ENCODE assay signal across 8 mouse cellular contexts in the genomic region with DNA sequence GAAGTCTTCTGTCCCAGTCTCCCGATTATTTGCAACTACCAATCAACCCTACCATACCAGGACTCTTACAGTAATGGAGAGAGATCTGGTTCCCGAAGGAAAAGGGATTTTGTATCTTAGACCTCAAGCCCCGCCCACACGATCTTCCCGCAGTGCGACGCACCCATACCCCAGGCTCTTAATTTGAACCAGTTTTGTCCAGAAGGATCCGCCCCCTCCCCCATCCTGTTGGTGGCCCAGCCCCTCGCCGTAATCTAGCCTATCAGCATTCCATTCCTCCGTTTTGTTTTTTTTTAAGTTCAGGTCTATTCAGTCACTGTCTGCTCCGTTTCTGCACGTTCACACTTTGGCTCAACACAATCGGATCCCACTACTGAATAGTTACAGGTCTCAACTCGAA. TPM values are rescaled to one million over a fixed set of nuclear protein-coding genes. Genes with fewer than 3 reads are reported as not detected.
A peak's percentile ranks its signal among the peaks of the same experiment; 100 is the strongest.
DNase-seq lines count a peak whose midpoint lies in the region; ATAC-seq lines count a peak whose summit lies in the region.

No protein-coding gene starts in this region.

- H3K9me3 ChIP-seq in embryonic facial prominence, embryonic 15.5 days (replicated peaks), result no peaks in the 10 kb centered on the region
- no peaks in the 10 kb centered on the region for H3K9me3 ChIP-seq in hindbrain, embryonic 10.5 days

- H3K36me3 ChIP-seq in embryonic facial prominence, embryonic 15.5 days, result peaks cover 45% of the 10 kb centered on the region
- H3K36me3 ChIP-seq in hindbrain, embryonic 10.5 days, result peaks cover 64% of the 10 kb centered on the region

- H3K4me2 ChIP-seq in embryonic facial prominence, embryonic 15.5 days (replicated peaks), result peak overlapping the region; percentile 74

- WGBS in embryonic facial prominence, embryonic 15.5 days, result 0% methylated on average over 15 of the region's 15 CpGs
- WGBS in hindbrain, embryonic 10.5 days, result under 1% methylated on average over 15 of the region's 15 CpGs

- no peaks in the 10 kb centered on the region for H3K27me3 ChIP-seq in embryonic facial prominence, embryonic 15.5 days
- H3K27me3 ChIP-seq in hindbrain, embryonic 10.5 days (ENCODE audit: insufficient read depth, poor library complexity, severe bottlenecking), result no peaks in the 10 kb centered on the region

- no peak for DNase-seq in frontal cortex, postnatal 25 days (ENCODE audit: low spot score in 2 of 2)
- peak; percentile 95 for DNase-seq in adipocyte (ENCODE audit: low spot score)
- peak; percentile 90 for DNase-seq in hindbrain, embryonic 10.5 days (ENCODE audit: low spot score)
- peak; percentile 50 to 81 for DNase-seq in layer of hippocampus, postnatal 14 days (ENCODE audit: low spot score in 2 of 2)
- peak; percentile 55 to 72 for DNase-seq in spleen, postnatal 36 days (ENCODE audit: low spot score in 2 of 2)

- H3K4me3 ChIP-seq in embryonic facial prominence, embryonic 15.5 days (replicated peaks), result peak overlapping the region; percentile 91
- H3K4me3 ChIP-seq in hindbrain, embryonic 10.5 days, result peak overlapping the region; percentile 89

- peak overlapping the region; percentile 94 for H3K27ac ChIP-seq in embryonic facial prominence, embryonic 15.5 days (replicated peaks)
- H3K27ac ChIP-seq in hindbrain, embryonic 10.5 days, result peak overlapping the region; percentile 95

- H3K4me1 ChIP-seq in embryonic facial prominence, embryonic 15.5 days, result peaks cover 26% of the 10 kb centered on the region
- H3K4me1 ChIP-seq in hindbrain, embryonic 10.5 days (replicated peaks), result peaks cover 34% of the 10 kb centered on the region

- peak; percentile 44; the same call in 1 of the 2 replicates for ATAC-seq in frontal cortex, adult (ENCODE audit: low TSS enrichment)
- ATAC-seq in embryonic facial prominence, embryonic 15.5 days (ENCODE audit: insufficient number of reproducible peaks, low FRiP score, low TSS enrichment, low read depth), result peak; percentile 56
- ATAC-seq in megakaryocyte progenitor cell, adult 5-6 weeks (replicated peaks; ENCODE audit: poor library complexity), result peak; percentile 75

- H3K9ac ChIP-seq in embryonic facial prominence, embryonic 15.5 days, result peak overlapping the region; percentile 83

RNA-seq across cellular contexts. Expression of a gene that starts 0.9 kb away (rescaled TPM):
- 150 and 160 TPM in 2 replicates for polyA plus RNA-seq in embryonic facial prominence, embryonic 15.5 days (2015; fragmentation: Nextera tagmentation; extraction: Ambion mirVana)
- polyA plus RNA-seq in hindbrain, embryonic 10.5 days (2016; fragmentation: Nextera tagmentation; extraction: Ambion mirVana), result 187 and 194 TPM in 2 replicates
- 10 to 100 TPM; 75.5 to 79.0 TPM for total RNA-seq in layer of hippocampus, postnatal 14 days (2021)
- total RNA-seq in megakaryocyte progenitor cell, adult 5-6 weeks (2015), result 82.4 and 115 TPM in 2 replicates
- total RNA-seq in megakaryocyte progenitor cell, adult 5-6 weeks (2017), result 96.7 and 97.9 TPM in 2 replicates

RNA-seq across cellular contexts. Expression of a gene that starts 0.9 kb away (rescaled TPM):
- 73.0 and 79.9 TPM in 2 replicates for polyA plus RNA-seq in embryonic facial prominence, embryonic 15.5 days (2015; fragmentation: Nextera tagmentation; extraction: Ambion mirVana)
- polyA plus RNA-seq in hindbrain, embryonic 10.5 days (2016; fragmentation: Nextera tagmentation; extraction: Ambion mirVana), result 49.2 and 52.0 TPM in 2 replicates
- total RNA-seq in layer of hippocampus, postnatal 14 days (2021), result 10 to 100 TPM; 22.8 to 24.2 TPM
- total RNA-seq in megakaryocyte progenitor cell, adult 5-6 weeks (2015), result 14.0 and 16.6 TPM in 2 replicates
- total RNA-seq in megakaryocyte progenitor cell, adult 5-6 weeks (2017), result 7.4 and 11.7 TPM in 2 replicates

RNA-seq across cellular contexts. Expression of a gene that starts 17.3 kb away (rescaled TPM):
- polyA plus RNA-seq in embryonic facial prominence, embryonic 15.5 days (2015; fragmentation: Nextera tagmentation; extraction: Ambion mirVana), result 4.9 and 6.9 TPM in 2 replicates
- polyA plus RNA-seq in hindbrain, embryonic 10.5 days (2016; fragmentation: Nextera tagmentation; extraction: Ambion mirVana), result 6.9 and 8.3 TPM in 2 replicates
- 10 to 100 TPM; 28.9 to 29.9 TPM for total RNA-seq in layer of hippocampus, postnatal 14 days (2021)
- 15.9 and 20.6 TPM in 2 replicates for total RNA-seq in megakaryocyte progenitor cell, adult 5-6 weeks (2015)
- 14.4 and 14.7 TPM in 2 replicates for total RNA-seq in megakaryocyte progenitor cell, adult 5-6 weeks (2017)

RNA-seq across cellular contexts. Expression of a gene that starts 20.5 kb away (rescaled TPM):
- polyA plus RNA-seq in embryonic facial prominence, embryonic 15.5 days (2015; fragmentation: Nextera tagmentation; extraction: Ambion mirVana), result 1.8 and 2.0 TPM in 2 replicates
- polyA plus RNA-seq in hindbrain, embryonic 10.5 days (2016; fragmentation: Nextera tagmentation; extraction: Ambion mirVana), result 1.3 and 2.1 TPM in 2 replicates
- 1 to 10 TPM; 1.3 to 1.6 TPM for total RNA-seq in layer of hippocampus, postnatal 14 days (2021)
- total RNA-seq in megakaryocyte progenitor cell, adult 5-6 weeks (2015), result 0.10 and 0.17 TPM in 2 replicates
- 0.42 and 0.71 TPM in 2 replicates for total RNA-seq in megakaryocyte progenitor cell, adult 5-6 weeks (2017)

RNA-seq across cellular contexts. Expression of a gene that starts 22.2 kb away (rescaled TPM):
- not detected in 2 replicates for polyA plus RNA-seq in embryonic facial prominence, embryonic 15.5 days (2015; fragmentation: Nextera tagmentation; extraction: Ambion mirVana)
- not detected in 2 replicates for polyA plus RNA-seq in hindbrain, embryonic 10.5 days (2016; fragmentation: Nextera tagmentation; extraction: Ambion mirVana)
- not detected for total RNA-seq in layer of hippocampus, postnatal 14 days (2021)
- total RNA-seq in megakaryocyte progenitor cell, adult 5-6 weeks (2015), result not detected in 2 replicates
- total RNA-seq in megakaryocyte progenitor cell, adult 5-6 weeks (2017), result not detected in 2 replicates

Comparison
In these comparisons a context has a peak if more than half of its experiments do, and no peak if none do; other contexts are left out.
1. DNase-seq: peak in adipocyte (single experiment), hindbrain, embryonic 10.5 days (single experiment), layer of hippocampus, postnatal 14 days (2 of 2) and spleen, postnatal 36 days (2 of 2); none in frontal cortex, postnatal 25 days (0 of 2).
2. Peak in every context shown above with its lines, with median percentiles within 50 percentile points of each other: ATAC-seq.